Mouse (Mus musculus) erythroblast, embryonic 14.5 days (primary cell): ENCODE data around the gene Prpf6. TPM values are rescaled to one million over a fixed set of nuclear protein-coding genes. Genes with fewer than 3 reads are reported as not detected.

ENCODE experiments used
- H3K27me3 ChIP-seq: 2 replicates; pipeline ENCODE4 v1.6.1; 2012; ENCODE audit warnings: inconsistent platforms; ENCODE audit not compliant: control insufficient read depth
- H3K36me3 ChIP-seq: 2 replicates; pipeline ENCODE4 v1.6.1; 2012; ENCODE audit warnings: mild to moderate bottlenecking, inconsistent platforms; ENCODE audit not compliant: control insufficient read depth
- H3K4me1 ChIP-seq: 2 replicates; pipeline ENCODE4 v1.6.1; 2012; ENCODE audit warnings: inconsistent platforms; ENCODE audit not compliant: control insufficient read depth
- H3K4me3 ChIP-seq: replicated peaks from 2 replicates; pipeline ENCODE3; 2012; ENCODE audit warnings: moderate library complexity, mild to moderate bottlenecking, inconsistent platforms
- H3K9me3 ChIP-seq: 2 replicates; pipeline ENCODE4 v1.6.1; 2012; ENCODE audit warnings: low read length, inconsistent platforms, mixed read lengths; ENCODE audit not compliant: control insufficient read depth
- GATA1 ChIP-seq: IDR thresholded peaks from 2 replicates; pipeline ENCODE4 v1.6.1; 2012; ENCODE audit warnings: low read length, inconsistent platforms, mixed read lengths
- TAL1 ChIP-seq: IDR thresholded peaks from 3 replicates; pipeline ENCODE4 v1.6.1; 2012; ENCODE audit warnings: low read length, inconsistent platforms, mixed read lengths
- polyA plus RNA-seq: library from polyadenylated mRNA; stranded (reverse); fragments of >175 nt; gene quantifications from 2 replicates; pipeline ENCODE4 v1.2.3, GENCODE M21; 2012

Prpf6 gene
- polyA plus RNA-seq, 1 experiment: 1.4 TPM

DNA sequence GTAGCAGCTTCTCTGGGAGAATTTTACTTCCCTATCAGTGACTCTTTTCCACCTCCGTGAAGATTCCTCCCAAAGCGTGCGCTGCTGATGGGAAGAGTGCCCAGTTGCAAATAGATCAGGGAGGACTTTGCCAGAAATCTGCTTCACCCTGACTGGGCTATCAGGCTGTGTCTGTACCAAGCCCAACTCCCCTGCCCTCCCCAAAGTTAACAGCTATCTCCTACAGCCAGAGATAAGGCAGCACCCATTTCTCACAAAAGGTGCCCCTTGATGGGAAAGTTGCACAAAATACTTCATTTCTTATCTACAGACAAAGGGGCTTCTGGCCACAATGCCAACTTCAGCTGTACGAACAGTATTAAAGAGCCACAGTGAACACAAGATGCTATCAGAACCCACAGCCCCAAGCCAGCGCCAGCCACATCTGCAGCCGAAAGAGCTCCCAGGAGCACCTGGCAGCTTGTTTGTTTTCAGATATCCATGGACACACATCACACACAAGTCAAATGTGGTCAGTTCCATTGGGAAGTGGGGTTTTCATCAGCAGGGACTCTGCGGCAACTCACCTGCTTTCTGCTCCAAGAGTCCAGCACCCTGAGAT is 13.6 kb upstream of the Prpf6 start:
- Histone ChIP-seq H3K9me3 (no peaks in the 10 kb centered on the region), H3K36me3 (peaks cover 40% of the 10 kb centered on the region), H3K4me1 (peaks cover 98% of the 10 kb centered on the region), H3K27me3 (no peaks in the 10 kb centered on the region), H3K4me3 (peak overlapping the region; percentile 43)
- no peak for TF ChIP-seq TAL1
- TF ChIP-seq GATA1: 0 out of 2 replicates have a peak, but pooled peaks have one; percentile 6

DNA sequence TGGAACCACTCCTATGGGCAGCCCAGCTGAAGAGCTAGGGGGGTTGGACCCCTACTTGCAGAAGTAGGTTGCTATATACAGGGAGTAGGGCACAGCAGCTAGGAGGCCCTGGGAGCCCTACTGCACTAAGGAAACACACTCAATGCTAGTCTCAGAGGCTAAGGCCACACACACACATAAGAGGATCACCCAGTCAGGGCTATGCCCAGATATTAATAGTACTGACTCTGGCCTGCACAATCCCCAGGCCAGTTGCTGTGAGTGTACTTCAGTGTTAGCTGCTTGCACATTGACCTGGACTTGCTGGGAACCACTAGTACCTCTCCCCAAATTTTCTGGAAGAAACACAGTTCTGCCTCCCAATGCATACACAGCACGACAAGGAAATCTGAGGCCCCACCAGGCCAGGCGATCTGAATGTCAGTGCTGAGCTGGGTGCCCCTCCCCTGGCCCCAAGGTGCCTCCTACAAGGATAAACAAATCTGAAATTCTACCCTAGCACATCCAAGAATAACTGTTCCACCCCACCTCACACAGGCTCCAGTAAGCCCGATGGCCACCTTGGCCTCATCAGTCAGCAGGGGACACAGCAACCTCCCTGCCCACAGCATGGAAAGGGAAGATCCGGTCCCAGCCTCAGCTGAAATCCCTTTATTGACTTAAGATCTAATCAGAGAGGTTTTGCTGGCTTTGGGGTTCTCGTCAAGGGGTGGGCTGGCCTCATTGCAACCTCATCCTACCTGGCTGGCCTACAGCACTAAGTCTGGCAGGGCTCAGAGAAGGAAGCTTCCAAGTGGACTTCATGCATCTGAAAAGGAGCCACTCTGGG is 12.7 kb upstream of the Prpf6 start:
- Histone ChIP-seq H3K4me1 (peaks cover 97% of the 10 kb centered on the region), H3K36me3 (peaks cover 36% of the 10 kb centered on the region), H3K4me3 (peak overlapping the region; percentile 43), H3K9me3 (no peaks in the 10 kb centered on the region), H3K27me3 (no peaks in the 10 kb centered on the region)
- TF ChIP-seq GATA1: no peak

DNA sequence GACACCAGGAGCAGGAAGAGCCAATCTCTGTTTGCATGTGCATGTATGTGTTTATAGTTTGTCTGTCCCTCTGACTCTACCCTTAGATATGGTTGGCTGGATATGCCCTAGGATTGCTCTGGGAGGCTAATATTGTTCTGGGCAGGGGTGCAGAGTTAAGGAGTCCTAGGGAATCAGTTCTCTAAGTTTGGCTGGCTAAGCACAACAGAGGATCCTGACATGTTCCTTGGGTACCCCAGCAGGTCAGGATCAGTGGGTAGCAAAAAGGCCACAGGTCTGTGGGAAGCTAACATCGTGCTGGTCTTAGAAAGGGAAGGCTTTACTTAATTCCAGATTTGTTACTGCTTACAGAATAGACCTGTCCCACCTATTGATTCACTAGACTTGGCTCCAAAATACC is 12.0 kb upstream of the Prpf6 start:
- TF ChIP-seq GATA1: no peak
- TF ChIP-seq TAL1: no peak
- H3K36me3 ChIP-seq: peaks cover 36% of the 10 kb centered on the region
- no peaks in the 10 kb centered on the region for H3K9me3 ChIP-seq
- H3K4me1 ChIP-seq: peaks cover 97% of the 10 kb centered on the region
- H3K4me3 ChIP-seq: no peak overlapping the region
- no peaks in the 10 kb centered on the region for H3K27me3 ChIP-seq

DNA sequence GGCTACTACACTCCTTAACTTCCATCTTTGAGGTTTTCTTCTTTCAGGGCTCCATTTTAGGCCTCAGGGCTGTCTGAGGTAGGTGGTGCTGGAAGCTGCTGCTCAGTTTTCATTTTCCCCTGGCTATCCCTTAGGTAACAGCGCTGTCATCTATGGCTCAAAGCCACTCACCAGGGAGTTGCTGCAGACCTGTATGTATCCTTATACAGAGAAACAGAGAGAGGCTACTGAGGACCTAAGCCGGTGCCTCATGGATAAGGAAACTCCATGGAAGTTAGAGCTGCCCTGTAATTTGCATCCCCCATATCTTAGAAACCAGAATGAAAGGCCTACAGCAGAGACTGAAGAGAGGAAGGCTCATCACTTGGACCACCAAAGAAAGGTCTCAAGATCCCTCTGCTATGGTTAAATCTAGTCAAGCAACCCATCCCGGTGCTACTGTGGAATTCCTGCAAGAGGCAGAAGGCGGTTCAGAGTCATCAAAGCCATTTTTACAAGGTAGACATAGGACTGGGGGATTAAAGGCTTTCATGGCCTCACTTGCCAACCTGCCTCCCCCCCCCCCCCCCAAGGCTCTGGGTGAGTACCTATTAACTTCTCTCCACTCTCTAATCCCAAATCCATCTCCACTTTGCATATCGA is 11.4 kb upstream of the Prpf6 start:
- no peak for TF ChIP-seq TAL1
- TF ChIP-seq GATA1: no peak
- Histone ChIP-seq H3K36me3 (peaks cover 34% of the 10 kb centered on the region), H3K4me3 (peak overlapping the region; percentile 83), H3K27me3 (no peaks in the 10 kb centered on the region), H3K9me3 (no peaks in the 10 kb centered on the region), H3K4me1 (peaks cover 92% of the 10 kb centered on the region)

DNA sequence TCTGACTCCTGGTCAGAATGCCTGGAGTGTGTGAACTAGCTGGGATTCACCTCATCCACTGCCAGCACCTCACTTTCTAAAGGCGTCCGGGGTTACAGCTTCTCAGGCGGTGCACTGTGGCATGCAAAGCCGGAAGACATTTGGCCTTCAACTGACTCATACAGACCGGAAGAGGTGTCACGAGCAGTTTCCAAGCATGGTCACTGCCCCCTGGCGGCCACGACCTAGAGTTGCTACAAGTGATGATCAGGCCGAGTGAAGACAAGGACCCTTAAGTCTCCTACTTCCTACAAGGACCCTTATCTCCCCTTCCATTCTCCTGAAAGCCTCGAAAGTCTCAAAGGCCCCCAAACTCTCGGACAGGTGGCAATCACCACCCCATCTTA is 10.7 kb upstream of the Prpf6 start:
- peaks cover 39% of the 10 kb centered on the region for H3K36me3 ChIP-seq
- H3K27me3 ChIP-seq: no peaks in the 10 kb centered on the region
- H3K4me3 ChIP-seq: peak overlapping the region; percentile 83
- H3K4me1 ChIP-seq: peaks cover 88% of the 10 kb centered on the region
- H3K9me3 ChIP-seq: no peaks in the 10 kb centered on the region
- TF ChIP-seq GATA1 (no peak), TAL1 (no peak)

DNA sequence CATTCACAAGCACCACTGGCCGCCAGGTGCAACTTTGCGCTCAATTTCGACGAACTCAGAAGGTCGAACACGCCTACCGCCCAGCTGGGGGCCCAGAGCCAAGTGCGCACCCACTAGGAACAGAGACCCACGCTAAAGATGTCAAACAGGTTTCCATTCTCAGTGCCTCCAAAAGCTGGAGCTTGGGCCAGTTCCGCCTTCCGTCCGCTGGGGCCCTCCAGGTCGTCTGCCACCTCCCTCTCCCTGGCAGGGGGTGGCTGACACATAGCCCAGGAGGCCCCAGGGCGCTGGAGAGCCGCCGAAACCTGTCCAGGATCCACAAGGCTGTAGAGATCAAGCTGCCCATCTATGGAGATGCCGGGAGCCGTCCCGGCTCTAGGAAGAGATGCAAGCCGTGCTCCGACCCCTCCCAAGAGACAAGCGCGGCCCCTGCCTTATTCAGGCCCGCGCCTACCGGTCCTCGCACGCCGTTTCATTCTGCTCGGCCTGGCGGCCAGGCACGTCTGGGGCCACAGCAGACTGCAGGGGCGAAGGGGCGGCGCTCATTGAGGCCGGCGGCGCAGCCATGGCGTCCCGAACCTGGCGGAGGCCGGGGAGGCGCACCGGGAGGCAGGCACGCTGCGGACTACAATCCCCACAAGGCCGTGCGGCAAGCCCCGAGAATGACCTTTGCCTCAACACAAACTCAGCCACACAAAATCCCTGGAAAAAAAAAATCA is 10.1 kb upstream of the Prpf6 start:
- H3K4me3 ChIP-seq: peak overlapping the region; percentile 83
- TF ChIP-seq GATA1 (no peak), TAL1 (no peak)
- no peaks in the 10 kb centered on the region for H3K9me3 ChIP-seq
- H3K27me3 ChIP-seq: no peaks in the 10 kb centered on the region
- peaks cover 44% of the 10 kb centered on the region for H3K36me3 ChIP-seq
- peaks cover 83% of the 10 kb centered on the region for H3K4me1 ChIP-seq

DNA sequence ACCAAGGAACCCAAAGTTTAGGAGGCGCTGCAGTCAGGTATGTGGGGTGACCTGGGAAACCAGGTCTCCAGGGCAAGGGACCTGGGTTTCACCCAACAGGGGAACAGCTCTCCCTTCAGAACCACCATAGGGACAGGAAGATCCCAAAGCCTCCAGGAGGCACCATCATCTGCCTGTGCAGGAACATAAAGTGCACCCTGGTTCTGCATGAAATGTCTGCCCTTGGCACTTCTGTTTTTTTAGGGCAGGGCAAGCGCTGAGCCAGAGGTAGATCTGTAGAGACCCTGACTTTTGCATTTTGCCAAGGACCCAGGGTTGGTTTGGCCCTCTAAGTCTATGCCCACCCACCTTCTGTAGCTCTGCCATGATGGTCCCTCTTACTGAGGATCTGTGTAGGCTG is 9.3 kb upstream of the Prpf6 start:
- Histone ChIP-seq H3K9me3 (no peaks in the 10 kb centered on the region), H3K4me1 (peaks cover 75% of the 10 kb centered on the region), H3K36me3 (peaks cover 52% of the 10 kb centered on the region), H3K27me3 (no peaks in the 10 kb centered on the region), H3K4me3 (peak overlapping the region; percentile 83)
- TF ChIP-seq GATA1 (no peak), TAL1 (no peak)

DNA sequence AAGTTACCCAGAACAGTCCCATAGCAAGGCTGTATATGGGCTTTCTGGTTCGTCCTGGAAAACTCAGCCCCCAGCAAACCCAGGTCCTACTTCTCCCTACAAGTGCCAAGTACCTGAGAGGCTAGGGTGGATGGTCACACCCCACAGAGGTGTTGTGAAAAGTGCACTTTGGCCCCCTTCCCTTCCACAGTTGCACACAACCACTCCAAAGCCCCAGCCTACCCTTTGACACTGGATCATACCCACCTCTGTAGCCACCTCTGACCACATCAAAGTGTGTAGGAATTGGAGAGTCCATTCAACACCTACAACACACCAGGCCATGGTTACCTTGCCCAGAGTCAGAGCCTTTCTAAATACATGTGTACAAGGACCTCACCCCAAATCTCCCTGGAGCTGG is 8.7 kb upstream of the Prpf6 start:
- no peak overlapping the region for H3K4me3 ChIP-seq
- H3K9me3 ChIP-seq: no peaks in the 10 kb centered on the region
- no peak for TF ChIP-seq GATA1
- no peak for TF ChIP-seq TAL1
- H3K36me3 ChIP-seq: peaks cover 56% of the 10 kb centered on the region
- peaks cover 69% of the 10 kb centered on the region for H3K4me1 ChIP-seq
- no peaks in the 10 kb centered on the region for H3K27me3 ChIP-seq
